Mouse (Mus musculus) kidney, postnatal 25 days (tissue): ENCODE measurements at regions not wholly inside any gene's neighbourhood (a gene's known extent, or its start where the extent isn't known, plus 50 kb on each side); places are given as distances from the start of the nearest gene placed in this dataset.

Experiments
- DNase-seq, 2 experiments: peaks; one replicate each; pipeline ENCODE4 v3.0.0; 2021; ENCODE audit warnings: mixed read lengths in 2 of 2

DNA sequence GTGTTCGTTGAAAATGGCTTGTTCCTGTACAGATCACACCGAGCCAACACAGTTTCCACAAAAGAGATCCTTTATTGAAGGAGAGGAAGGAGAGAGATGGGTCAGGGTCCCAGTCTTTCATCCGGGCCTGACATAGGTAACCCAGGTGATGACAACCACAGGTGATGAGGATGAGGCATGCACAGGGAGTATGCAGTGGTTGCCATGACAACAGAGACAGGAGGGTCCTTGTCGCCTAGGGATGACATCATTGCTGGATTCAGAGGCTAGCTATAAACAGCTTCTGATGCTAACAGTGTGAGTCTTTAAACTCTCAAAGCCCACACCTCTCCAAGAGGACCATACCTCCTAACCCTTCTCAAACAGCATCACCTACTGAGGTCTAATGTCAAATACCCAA, 327.0 kb upstream of the Prox1 start:
- DNase-seq, result no peak

DNA sequence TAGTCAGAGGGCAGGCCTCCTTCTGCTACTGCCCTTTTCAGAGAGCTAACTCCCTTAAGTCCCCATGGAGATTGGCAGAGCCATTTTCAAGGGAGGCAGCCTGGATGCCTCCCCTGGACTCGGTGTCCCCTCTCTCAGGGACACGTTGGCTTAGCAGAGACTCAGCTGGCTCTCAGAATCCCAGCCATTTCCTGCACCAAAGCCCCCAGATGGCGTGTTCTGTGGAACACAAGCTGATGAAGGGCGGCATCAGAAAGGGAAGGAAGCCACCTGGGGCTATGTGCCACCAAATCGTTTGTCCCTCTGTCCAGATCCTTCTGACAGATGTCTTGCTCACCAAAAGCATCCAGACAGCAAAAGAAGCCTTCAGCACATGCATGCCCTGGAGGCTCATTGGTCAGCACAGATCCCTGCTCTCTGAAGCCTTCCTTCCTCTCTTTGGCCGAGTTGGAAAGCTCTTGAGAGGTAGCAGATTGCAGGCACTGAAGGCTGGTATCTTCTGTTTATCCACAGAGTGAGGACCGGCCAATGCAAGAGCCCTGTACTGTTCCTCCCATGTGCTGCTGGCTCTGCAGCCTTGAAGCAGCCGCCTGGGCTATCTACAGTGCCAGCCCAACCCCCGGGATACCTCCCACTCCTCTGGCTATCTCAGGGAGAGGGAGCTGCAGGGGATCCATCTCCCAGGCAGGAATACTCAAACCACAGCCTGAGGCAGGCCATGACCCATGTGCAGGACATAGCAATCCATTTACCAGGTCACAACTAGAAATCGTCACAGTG, 325.4 kb upstream of the Prox1 start:
- no peak for DNase-seq

DNA sequence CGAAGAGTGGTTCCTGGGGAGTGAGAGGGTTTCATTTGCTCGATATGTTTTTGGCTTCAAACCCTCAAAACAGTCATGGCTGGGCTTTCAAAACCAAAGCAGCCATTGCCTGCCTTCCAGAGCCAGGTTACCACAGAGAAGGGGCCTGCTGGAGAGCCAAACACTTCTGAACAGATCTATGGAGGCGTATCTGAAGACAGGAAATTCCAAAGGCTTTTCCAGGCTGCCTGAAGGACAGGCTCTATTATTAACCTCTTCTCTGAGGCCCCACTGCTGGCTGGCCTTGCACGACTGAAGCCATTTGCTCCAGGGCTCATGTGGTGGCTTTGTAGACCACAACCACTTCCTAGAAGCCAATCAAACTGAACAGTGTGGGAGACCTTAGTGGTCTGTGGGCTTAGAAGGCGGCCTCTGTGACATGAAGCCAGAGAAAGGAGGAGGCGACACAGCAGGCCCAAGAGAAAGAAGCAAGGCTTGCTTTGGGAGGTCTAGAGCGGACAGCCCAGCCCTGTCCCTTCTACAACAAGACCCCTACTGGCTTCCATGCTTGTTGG, 316.1 kb upstream of the Prox1 start:
- DNase-seq, result no peak

DNA sequence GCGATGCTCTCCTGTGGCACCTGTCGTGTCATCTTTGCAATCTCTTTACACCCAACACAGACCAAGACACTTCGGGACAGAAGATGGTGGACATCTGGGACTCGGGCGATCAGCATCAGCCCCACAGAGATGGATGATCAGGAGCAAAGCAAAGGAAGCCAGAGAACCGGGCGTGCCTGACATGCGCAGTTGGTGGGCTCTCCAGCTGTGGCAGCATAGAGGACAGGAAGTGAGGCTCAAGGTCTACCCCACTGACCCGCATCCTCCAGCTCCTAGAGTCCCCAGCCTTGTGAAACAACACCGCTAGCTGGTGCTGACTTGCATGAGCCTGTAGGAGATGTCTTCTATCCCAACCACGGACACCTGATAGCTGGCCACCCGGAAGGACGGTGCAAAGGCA, 312.9 kb upstream of the Prox1 start:
- no peak for DNase-seq

DNA sequence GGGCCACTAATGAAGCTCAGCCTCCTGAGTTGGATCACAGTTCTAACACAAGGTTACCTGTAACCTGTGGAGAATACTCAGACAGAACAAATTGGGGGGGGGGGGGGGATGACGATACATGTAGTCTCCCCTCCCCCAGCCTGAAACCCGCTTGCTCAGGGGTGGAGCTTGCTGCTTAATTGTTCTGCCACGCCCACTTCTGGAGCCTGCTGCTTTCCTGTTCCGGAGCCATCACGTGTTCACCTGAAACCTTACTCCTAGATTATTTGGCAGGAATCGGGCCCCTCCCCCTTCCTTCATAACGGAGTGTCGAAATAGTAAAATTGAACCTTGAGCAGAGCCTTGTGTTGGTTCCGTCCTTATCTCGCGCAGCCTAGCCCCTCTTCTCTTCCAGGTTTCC, 310.6 kb upstream of the Prox1 start:
- DNase-seq, result no peak

DNA sequence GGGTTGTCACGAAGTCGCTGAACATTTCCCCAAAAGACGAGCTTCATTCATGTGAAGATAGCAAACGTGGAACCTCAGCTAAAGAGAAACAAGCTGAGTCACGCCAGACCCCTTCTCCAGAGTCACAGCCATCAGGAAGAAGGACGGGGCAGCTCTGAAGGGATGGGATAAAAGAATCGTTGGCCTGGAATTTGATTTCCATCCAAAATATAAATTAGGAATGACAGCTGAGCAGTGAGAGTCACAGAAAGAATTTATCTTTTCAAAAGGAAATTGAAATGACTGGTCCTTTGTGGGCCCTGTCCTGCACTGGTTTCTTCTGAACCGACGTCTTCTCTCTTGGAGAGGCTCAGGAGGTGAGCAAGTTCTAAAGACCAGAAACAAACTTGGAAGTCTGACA, 310.1 kb upstream of the Prox1 start:
- no peak for DNase-seq

DNA sequence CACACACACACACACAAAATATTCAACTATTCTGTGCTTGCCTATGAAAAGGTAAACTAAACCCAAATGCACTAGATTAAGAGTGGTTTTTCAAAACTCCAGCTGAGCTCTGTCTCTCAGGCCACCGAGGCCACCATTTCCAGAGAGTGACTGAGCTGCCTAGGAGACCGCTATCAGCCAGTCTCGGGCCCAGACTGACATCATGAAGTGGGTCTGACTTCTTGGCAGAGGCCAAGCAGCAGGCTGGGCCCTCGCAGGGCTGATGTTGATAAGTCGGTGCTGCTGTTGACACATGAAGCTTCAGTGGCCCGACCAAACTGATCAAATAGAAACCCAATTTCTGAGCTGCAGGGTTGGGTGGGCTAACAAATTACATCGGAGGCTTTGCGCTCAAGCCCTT, 302.2 kb upstream of the Prox1 start:
- DNase-seq, result no peak

DNA sequence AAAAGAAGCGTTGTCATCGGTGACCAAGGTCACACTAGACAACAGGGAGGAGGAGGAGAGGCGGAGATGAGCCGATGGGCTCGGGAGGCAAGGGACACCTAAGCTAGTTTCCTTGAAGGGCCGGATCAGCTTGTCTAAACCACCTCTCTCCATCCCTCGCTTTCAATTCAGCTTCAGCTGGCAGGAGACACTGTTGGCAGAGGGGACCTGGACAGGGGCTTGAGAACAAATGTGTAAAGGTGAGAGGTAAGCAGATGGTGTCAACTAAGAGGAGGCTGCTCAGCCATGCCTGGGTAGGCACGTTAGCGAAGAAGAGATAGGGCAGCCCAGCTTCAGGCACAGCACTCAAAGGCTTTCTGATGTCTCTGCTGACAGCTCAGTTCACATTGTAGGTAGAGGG, 299.8 kb upstream of the Prox1 start:
- DNase-seq, result no peak

DNA sequence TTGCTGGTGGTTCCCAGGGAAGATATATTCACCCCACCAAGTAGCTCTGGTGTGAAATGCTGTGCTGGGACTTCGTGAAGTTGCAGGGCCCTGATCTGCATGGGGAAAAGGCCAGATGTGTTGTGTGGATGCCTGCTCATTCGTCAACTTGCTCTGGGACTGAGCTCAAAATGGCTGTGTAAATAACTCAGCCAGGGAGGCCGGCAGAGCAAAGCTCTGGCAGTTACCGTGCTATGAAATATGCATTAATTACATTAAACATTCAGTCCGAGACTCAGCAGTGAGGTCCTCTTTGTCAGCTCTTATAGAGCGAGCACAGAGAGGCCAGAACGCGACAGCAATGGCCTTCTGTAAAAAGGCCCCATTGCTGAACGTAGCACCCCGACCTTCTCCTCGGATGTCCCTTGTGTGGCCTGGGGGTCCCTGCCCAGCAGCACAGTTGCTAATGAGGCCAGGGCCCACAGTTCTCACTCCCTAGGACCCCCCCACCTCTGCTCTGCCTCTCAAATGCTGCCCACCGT, 287.1 kb upstream of the Prox1 start:
- no peak for DNase-seq

DNA sequence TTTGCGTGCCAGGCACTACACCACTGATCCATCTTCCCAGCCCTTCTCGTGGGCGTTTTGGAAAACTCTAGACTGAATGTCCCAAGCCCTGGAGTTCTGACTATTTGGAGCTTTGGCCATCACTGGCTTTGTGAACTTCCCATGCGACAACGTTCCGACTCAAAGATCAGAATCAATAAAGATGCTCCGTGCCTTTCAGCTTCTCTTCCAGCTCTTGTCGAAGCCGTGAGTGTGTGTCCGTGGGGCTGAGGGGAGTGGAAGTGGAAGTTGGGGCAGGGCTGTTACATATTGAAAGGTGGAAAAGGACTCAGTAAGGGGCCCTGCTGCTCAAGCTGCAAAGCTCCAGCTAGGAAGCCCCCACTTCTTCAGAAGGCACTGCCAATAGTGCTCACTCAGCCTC, 283.0 kb upstream of the Prox1 start:
- no peak for DNase-seq

DNA sequence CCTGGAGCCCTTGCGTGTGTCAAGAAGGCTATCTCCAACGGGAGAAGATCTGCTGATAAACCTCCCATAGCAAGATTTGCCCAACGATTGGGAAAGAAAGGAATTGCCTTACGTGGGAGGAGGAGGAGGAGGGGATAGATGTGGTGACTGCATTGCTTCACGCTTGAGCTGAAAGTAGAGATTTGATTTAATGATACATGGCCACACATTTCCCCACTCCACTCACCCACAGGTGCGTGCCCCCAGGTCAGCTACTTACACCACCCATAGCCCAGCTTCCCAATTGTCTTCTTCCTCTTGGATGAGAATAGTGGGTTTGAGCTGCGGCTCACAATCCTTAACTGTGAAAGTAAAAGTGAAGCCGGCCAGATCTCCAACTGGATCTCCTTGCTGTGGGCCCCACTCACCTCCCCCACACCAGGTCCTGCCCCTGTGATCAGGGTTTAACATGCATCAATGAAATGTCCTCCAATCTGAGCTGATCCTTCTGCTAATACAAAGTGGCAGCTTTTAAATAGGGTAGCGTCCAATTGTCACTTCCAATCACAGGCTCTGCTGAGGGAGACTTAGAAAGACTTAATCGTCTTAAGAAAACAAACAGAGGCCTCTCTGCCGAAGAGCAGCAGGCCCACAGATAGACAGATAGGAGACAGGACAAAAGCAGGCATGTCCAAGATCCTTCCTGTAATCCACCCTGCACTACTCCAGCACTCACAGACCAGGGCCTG, 281.8 kb upstream of the Prox1 start:
- no peak for DNase-seq

DNA sequence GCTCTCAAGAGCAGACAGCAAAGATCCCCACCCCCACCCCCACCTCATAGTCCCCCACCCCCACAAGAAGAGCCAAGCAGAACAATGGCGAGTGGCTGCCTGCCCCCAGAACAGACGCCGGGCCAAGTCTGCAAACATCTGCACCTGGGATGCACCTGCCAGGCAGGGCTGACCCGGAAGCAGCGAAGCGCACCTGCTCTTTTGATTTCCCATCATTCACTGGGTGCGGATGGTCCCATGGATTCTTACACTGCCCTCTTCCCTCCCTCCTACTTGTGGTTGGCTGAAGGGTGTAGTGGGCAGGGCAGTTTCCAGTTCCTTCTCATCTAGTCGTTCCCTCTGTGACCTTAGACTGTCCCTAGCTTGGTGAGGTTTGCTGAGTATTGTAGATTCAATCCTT, 277.7 kb upstream of the Prox1 start:
- peak in 1 of 2 experiments; percentile 18 for DNase-seq

DNA sequence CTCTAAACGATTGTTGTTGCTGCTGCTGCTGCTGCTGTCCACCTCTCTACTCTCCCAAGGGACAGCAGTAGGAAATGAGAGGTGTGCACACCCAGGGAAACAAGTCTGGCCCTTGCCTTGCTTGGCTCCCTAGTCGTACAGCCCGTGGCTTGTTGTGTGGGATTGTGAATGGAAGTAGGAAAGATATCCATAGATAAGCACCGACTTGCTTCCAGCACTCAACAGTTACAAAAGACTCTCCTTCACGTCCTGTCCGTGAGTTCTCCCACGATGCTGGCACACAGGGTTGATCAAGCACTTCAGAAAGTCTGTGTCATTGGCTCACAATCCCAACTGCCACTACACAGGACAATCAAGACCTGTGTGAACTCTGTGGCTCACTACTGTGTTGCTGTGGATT, 276.7 kb upstream of the Prox1 start:
- DNase-seq, result peak in 1 of 2 experiments; percentile 18

DNA sequence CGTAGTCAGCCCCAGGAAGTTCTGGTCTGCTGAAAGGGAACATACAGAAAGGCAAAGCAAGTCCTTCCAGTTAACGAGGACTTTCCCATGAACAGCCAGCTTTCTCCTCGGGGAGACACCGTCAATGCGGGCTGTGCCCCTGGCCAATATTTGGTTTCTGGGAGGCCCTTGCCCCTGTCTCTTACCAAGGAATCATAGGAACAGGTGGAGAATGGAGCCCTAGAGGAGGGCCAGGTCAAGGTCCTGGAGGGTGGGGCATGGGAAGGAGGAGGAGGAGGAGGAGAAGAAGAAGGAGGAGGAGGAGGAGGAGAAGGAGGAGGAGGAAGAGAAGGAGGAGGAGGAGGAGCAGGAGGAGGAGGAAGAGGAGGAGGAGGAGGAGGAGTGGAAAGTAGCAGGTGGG, 276.2 kb upstream of the Prox1 start:
- DNase-seq, result peak in 1 of 2 experiments; percentile 22

DNA sequence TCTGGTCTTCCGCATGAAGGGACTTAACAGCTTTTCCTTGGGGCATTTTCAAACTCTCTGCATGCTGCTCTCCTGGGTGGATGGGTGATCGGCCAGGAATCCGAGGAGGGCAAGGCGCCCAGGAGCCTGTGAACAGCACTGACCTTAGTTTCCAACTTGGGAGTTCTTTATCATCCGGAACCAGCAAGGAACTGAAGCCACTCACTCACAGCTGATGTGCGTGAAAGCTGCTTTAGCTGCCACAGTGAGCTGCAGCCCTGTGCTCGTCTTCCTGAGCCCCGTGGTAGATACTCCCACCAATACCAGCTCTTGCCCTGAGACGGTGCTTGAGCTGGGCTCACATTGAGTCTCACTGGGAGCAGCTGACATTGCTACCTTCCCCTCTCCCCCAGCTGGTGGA, 273.9 kb upstream of the Prox1 start:
- DNase-seq, result peak in 1 of 2 experiments; percentile 49

DNA sequence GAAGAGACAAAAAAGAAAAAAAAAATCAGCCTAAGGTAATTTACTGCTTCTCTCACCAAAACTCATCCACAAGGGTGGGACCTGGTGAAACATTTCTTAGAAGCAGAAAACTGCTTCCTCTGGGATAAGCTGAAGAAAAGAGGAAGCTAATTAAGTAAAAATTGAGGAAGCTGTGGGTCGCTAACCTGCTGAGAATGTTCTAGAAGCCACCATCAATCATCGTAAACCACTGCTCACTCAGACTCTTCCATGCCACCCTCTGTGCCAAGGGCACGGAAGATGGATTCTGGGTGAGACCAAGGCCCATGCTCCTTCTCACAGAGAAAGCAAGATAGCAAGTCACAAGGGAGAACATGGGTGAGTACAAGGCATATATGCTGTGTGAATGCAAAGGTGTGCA, 272.7 kb upstream of the Prox1 start:
- DNase-seq, result no peak

DNA sequence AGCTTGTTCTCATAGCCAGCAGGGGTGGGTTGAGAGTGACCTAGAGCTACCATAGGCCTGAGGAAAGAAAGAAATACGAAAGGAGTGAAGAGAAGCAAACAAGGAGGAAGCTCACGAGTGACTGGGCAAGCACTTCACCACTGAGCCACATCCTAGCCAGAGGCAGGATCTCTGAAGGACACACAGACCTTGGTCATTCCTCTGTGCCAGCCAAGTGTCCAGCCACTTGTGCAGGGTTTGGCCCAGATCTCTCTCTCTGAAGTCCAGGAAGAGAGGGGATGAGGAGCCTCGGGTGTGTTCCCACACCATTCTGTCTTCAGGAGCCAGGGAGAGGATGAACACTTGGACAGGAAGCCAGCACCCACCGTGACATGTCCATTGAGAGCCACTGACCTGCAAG, 271.7 kb upstream of the Prox1 start:
- DNase-seq, result peak in 1 of 2 experiments; percentile 38

DNA sequence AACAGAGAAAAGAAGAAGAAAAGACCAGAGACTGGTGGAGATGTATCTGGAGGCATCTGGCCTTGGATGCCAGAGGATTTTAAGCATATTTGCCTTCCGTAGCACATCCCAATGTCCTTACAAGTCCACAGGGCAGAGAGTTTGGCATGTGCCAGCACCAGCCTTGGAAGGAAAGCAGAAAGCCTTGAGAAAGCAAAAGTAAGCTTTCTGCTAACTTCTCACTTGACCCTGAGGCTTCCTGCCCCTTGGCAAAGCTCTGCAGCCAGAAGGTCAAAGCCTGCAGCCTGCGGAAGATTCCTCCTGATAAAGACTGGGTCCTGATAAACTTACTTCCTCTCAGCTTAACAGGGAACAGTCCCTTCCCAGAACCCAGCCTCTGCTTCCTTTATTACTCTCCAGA, 268.3 kb upstream of the Prox1 start:
- DNase-seq, result peak; percentile 26 to 49

DNA sequence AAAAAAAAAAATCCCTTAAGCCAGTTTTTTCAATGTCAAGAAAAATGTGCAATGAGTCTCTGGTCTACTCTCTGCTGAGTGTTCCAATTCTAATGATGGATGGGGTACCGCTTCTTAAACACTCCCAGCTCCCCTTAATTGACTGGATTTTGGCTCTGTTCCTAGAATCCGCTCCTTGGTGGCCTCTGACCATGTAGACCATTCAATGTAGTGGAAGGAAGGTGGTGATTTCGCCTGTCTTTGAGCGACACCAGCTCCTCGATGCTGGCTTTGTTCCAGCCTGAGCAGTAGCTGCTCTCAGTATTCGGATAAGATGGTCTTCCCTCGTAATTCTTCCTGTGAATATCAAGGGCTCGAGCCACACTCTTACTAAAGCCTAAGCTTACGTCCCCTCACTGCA, 252.4 kb upstream of the Prox1 start:
- DNase-seq, result no peak

DNA sequence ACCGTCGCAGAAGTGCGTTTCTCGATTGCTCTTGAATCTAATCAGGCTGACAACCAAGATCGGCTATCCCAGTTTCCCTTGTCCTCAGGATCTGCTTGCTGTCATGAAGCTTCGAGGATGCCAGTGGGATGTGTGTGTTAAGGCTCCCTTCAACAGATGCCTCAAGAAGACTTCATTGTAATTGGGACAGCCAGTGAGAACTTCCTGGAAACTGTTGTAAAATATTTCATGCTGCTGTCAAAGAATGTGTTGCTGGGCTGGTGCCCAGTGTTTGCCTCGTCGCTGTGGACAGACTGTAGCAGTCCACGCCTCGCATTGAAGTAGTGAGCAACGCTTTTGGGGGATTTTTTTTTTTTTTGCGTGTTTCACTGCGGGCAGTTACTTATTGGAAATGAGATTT, 249.2 kb upstream of the Prox1 start:
- peak; percentile 39 to 44 for DNase-seq

DNA sequence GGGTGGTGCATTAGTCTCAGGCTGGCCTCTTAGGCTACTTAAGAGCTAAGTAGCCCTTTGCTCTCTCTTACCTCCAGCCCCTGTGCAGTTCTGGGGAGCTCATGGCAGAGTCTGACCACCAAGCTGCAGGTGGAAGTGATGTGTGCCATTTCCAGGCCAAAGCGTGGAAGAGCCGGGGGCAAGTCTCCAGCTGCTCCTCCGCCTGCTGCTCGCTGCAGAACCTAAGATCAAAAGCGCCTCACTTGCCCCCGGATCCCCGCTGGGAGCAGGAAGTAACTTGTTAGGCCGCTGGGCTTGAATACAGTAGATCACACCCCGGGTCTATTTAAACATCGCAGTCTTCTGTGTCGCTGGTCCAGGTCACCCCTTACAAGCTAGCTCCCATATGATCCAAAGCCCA, 246.8 kb upstream of the Prox1 start:
- no peak for DNase-seq

DNA sequence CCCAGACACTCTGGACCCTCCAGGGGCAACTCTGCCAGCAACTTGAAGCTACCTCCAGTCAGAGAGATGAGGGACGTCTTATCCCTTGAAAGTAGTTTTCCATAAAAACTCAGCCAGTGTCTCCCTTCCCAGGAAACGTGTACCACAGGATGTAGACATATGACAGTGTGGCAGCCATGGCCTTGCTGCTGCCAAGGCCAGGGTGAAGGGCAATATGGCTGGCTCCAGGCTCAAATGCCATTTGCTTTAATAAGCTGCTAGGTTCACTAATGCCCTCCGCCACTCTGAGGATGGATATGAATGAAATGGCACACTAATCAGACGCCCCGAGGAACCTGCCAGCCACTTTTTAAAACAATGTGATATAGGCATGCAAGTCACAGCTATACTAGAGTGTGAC, 241.2 kb upstream of the Prox1 start:
- DNase-seq, result no peak

DNA sequence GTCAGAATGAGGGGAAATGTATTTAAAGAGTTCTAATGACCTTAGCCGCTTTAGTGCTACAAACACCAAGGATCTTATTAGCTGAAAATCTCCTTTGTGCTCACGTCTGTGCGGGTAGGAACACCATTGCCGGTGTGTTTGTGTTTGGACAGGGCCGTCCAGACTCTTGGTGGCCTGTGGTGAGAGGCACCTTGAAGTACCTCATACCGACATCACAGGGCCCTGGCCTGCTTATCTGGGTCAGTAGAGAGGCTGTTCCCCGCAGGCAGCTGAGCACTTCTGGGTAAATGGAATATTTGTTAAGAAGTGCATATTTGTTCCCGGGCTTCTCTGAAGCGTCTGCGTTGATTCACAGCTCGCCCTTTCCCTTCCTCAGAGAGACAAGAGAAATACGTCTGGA, 232.8 kb upstream of the Prox1 start:
- DNase-seq, result no peak

DNA sequence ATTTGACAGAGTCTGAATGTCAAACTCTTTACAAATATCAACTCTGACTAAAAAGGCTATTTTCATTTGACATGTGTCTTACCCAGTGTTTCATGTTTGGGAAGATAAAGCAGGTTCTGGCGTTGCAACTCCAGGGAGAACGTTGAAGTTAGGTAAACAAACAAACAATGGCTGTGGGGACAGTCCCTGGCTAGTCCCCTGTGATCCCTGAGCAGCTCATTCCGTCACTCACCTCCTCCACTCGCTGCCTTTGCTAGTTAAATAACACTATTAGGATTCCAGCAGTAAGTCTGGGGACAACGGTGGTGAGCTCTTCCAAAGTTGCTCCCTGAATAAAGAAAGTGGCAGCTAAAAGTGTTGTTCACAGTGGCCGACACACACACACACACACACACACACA, 227.8 kb upstream of the Prox1 start:
- no peak for DNase-seq
